Mouse (Mus musculus): ENCODE results near the gene Lrp4.

GRCm38 (mm10) chr2:91452658-91453057 lies 4.7 kb upstream of the Lrp4 start:
- no peak for TF ChIP-seq CTCF (conservative IDR thresholded peaks at IDR 0.05; ENCODE audit: low read length)
- no peak for TF ChIP-seq POU5F1 (IDR thresholded peaks at IDR 0.05; ENCODE audit: borderline replicate concordance, low read length)
- TF ChIP-seq NANOG (IDR thresholded peaks at IDR 0.05; ENCODE audit: borderline replicate concordance, low read length): no peak

Data from E14TG2a.4 (cell line).